Mouse (Mus musculus) T-cell, adult 2 months (primary cell): ENCODE measurements at regions not wholly inside any gene's neighbourhood (a gene's known extent, or its start where the extent isn't known, plus 50 kb on each side); places are given as distances from the start of the nearest gene placed in this dataset.

Experiments
- DNase-seq: peaks from one replicate; pipeline ENCODE4 v3.0.0; 2022; ENCODE audit warnings: low spot score

- DNase-seq: no peak
Measured at GRCm38 (mm10) chr13:44077022-44077421, 292.4 kb downstream of the Cd83 start.

- DNase-seq: no peak
Measured at GRCm38 (mm10) chr13:44085621-44086510, 301.3 kb downstream of the Cd83 start.

- DNase-seq: no peak
Measured at GRCm38 (mm10) chr13:44086801-44087200, 302.2 kb downstream of the Cd83 start.

GRCm38 (mm10) chr13:44097141-44097540 is 312.6 kb downstream of the Cd83 start:
- peak; percentile 26 for DNase-seq

GRCm38 (mm10) chr13:44099511-44099910 is 314.9 kb downstream of the Cd83 start:
- DNase-seq: no peak

- DNase-seq: no peak
Measured at GRCm38 (mm10) chr13:44100125-44101067, 315.8 kb downstream of the Cd83 start.

- DNase-seq: no peak
Measured at GRCm38 (mm10) chr13:44101161-44101560, 316.6 kb downstream of the Cd83 start.

- no peak for DNase-seq
Measured at GRCm38 (mm10) chr13:44101806-44102205, 317.2 kb downstream of the Cd83 start.

GRCm38 (mm10) chr13:44102257-44102656 is 317.7 kb downstream of the Cd83 start:
- no peak for DNase-seq

- no peak for DNase-seq
Measured at GRCm38 (mm10) chr13:44103340-44103739, 318.8 kb downstream of the Cd83 start.

GRCm38 (mm10) chr13:44105161-44105560 is 320.6 kb downstream of the Cd83 start:
- DNase-seq: no peak

- no peak for DNase-seq
Measured at GRCm38 (mm10) chr13:44108695-44109094, 324.1 kb downstream of the Cd83 start.

GRCm38 (mm10) chr13:44113043-44113442 is 328.5 kb downstream of the Cd83 start:
- no peak for DNase-seq

- no peak for DNase-seq
Measured at GRCm38 (mm10) chr13:44114856-44115255, 330.3 kb downstream of the Cd83 start.

GRCm38 (mm10) chr13:44117841-44118240 is 333.3 kb downstream of the Cd83 start:
- DNase-seq: no peak

GRCm38 (mm10) chr13:44118846-44119245 is 334.3 kb downstream of the Cd83 start:
- DNase-seq: no peak

GRCm38 (mm10) chr13:44121241-44121671 is 336.7 kb downstream of the Cd83 start:
- no peak for DNase-seq

- no peak for DNase-seq
Measured at GRCm38 (mm10) chr13:44121932-44122331, 337.4 kb downstream of the Cd83 start.

- no peak for DNase-seq
Measured at GRCm38 (mm10) chr13:44126198-44126597, 341.6 kb downstream of the Cd83 start.

GRCm38 (mm10) chr13:44128506-44129274 is 344.1 kb downstream of the Cd83 start:
- no peak for DNase-seq

GRCm38 (mm10) chr13:44131916-44132315 is 347.3 kb downstream of the Cd83 start:
- no peak for DNase-seq

GRCm38 (mm10) chr13:44132510-44132909 is 347.9 kb downstream of the Cd83 start:
- DNase-seq: no peak
